Mouse (Mus musculus): ENCODE measurements around the gene Mblac2.

GRCm38 (mm10) chr13:81782475-81782874 lies 71.3 kb downstream of the Mblac2 start:
- no peak for TF ChIP-seq CTCF (IDR thresholded peaks at IDR 0.05; ENCODE audit: control insufficient read depth, insufficient read depth, low read length)
- TF ChIP-seq POLR2A (IDR thresholded peaks at IDR 0.05; ENCODE audit: borderline replicate concordance, control insufficient read depth, low read depth, low read length) = no peak
